Mouse (Mus musculus) thymus, adult 2 months (tissue): ENCODE data around the gene Atxn7l3b. TPM values are rescaled to one million over a fixed set of nuclear protein-coding genes. Genes with fewer than 3 reads are reported as not detected.

Experiments used
- DNase-seq: peaks from one replicate; pipeline ENCODE4 v3.0.0; 2021
- H3K27ac ChIP-seq: fragments of 200-500 bp; 2 replicates; pipeline ENCODE4 v1.5.1; 2012; ENCODE audit warnings: low read length, control low read depth; ENCODE audit not compliant: control insufficient read depth, insufficient read depth
- H3K27me3 ChIP-seq: fragments of 200-500 bp; 2 replicates; pipeline ENCODE4 v1.6.1; 2012; ENCODE audit warnings: mild to moderate bottlenecking, low read length, moderate library complexity, mixed read lengths; ENCODE audit not compliant: control insufficient read depth, insufficient read depth
- H3K36me3 ChIP-seq: fragments of 200-500 bp; 2 replicates; pipeline ENCODE4 v1.6.1; 2012; ENCODE audit warnings: mild to moderate bottlenecking, low read length, moderate library complexity; ENCODE audit not compliant: control insufficient read depth, insufficient read depth
- H3K4me1 ChIP-seq: fragments of 200-500 bp; replicated peaks from 2 replicates; pipeline ENCODE4 v1.6.1; 2012; ENCODE audit warnings: low read length; ENCODE audit not compliant: control insufficient read depth, insufficient read depth
- H3K4me3 ChIP-seq: fragments of 200-500 bp; 2 replicates; pipeline ENCODE4 v1.5.1; 2012; ENCODE audit warnings: mild to moderate bottlenecking, low read length, control low read depth, moderate library complexity; ENCODE audit not compliant: control insufficient read depth, insufficient read depth
- CTCF ChIP-seq: fragments of 200-500 bp; IDR thresholded peaks from 2 replicates; pipeline ENCODE4 v1.5.1; 2012; ENCODE audit warnings: mild to moderate bottlenecking, control low read depth, low read length, moderate library complexity, borderline replicate concordance; ENCODE audit not compliant: control insufficient read depth, poor library complexity, insufficient read depth; ENCODE audit errors: extremely low read depth
- POLR2A ChIP-seq: fragments of 200-500 bp; IDR thresholded peaks from 2 replicates; pipeline ENCODE4 v1.6.1; 2012; ENCODE audit warnings: mild to moderate bottlenecking, low read length, control low read depth, moderate library complexity; ENCODE audit not compliant: control insufficient read depth, poor library complexity, insufficient read depth; ENCODE audit errors: extremely low read depth
- whole genome bisulfite sequencing: fragments of 180-500 bp; shearing (Covaris S2); methylation state at CpG from one replicate; pipeline ENCODE4 v1.1.7; 2018; 5-methylcytosine and 5-hydroxymethylcytosine counted together
- polyA plus RNA-seq: library from polyadenylated mRNA; depleted of rRNA; stranded (reverse); fragments of >200 nt; gene quantifications from 2 replicates; pipeline ENCODE4 v1.2.3, GENCODE M21; 2012

The Atxn7l3b gene
- polyA plus RNA-seq, 1 experiment, result 31.8 TPM

- WGBS, result 60% methylated on average over 2 of the region's 2 CpGs
- DNase-seq, result no peak
- H3K27me3 ChIP-seq, result no peaks in the 10 kb centered on the region
- no peaks in the 10 kb centered on the region for H3K4me1 ChIP-seq
- no peak overlapping the region for H3K27ac ChIP-seq
- H3K36me3 ChIP-seq, result no peaks in the 10 kb centered on the region
- TF ChIP-seq POLR2A, result no peak
- TF ChIP-seq CTCF, result no peak
- H3K4me3 ChIP-seq, result no peak overlapping the region
Observed at GRCm38 (mm10) chr10:112954140-112954539, 25.3 kb upstream of the Atxn7l3b start.

GRCm38 (mm10) chr10:112948453-112948852 lies 19.7 kb upstream of the Atxn7l3b start:
- Histone ChIP-seq H3K27ac (no peak overlapping the region), H3K27me3 (no peaks in the 10 kb centered on the region), H3K4me1 (no peaks in the 10 kb centered on the region), H3K36me3 (no peaks in the 10 kb centered on the region), H3K4me3 (no peak overlapping the region)
- DNase-seq, result no peak
- WGBS, result 97% methylated on average over 3 of the region's 3 CpGs
- no peak for TF ChIP-seq CTCF
- no peak for TF ChIP-seq POLR2A

GRCm38 (mm10) chr10:112929222-112929615 lies 418 bp upstream of the Atxn7l3b start:
- TF ChIP-seq CTCF (no peak), POLR2A (no peak)
- DNase-seq, result no peak
- 49% methylated on average over 9 of the region's 9 CpGs for WGBS
- Histone ChIP-seq H3K36me3 (peaks cover 5% of the 10 kb centered on the region; the same call in 1 of the 2 replicates), H3K4me3 (peak overlapping the region; percentile 90), H3K4me1 (peaks cover 15% of the 10 kb centered on the region), H3K27ac (no peak overlapping the region), H3K27me3 (no peaks in the 10 kb centered on the region)

DNA sequence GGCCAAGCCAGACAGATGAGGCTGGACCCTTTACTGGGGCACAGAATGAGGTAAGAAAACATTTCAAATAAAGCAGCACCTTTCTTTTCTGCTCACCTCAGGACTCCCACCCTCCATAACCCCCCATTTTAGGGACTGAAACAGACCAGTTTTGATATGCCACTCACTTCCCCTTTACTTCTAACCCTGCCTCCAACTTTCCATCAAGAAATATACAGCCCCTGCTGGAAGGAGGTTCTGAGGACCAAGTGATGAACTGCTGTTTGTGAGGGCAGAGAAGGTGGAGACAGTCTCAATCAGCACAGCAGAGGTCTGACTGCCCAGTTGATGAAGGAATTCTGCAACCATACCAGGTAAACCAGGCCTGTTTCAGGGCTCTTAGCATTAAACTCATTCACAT lies 1.8 kb downstream of the Atxn7l3b start:
- Histone ChIP-seq H3K4me3 (no peak overlapping the region), H3K4me1 (peaks cover 15% of the 10 kb centered on the region), H3K27ac (no peak overlapping the region), H3K27me3 (no peaks in the 10 kb centered on the region), H3K36me3 (peaks cover 5% of the 10 kb centered on the region; the same call in 1 of the 2 replicates)
- DNase-seq, result no peak
- TF ChIP-seq CTCF, result no peak
- TF ChIP-seq POLR2A, result no peak

GRCm38 (mm10) chr10:112926271-112926670 lies 2.5 kb downstream of the Atxn7l3b start:
- TF ChIP-seq POLR2A (no peak), CTCF (no peak)
- no peak overlapping the region for H3K27ac ChIP-seq
- no peak overlapping the region for H3K4me3 ChIP-seq
- DNase-seq, result no peak
- H3K4me1 ChIP-seq, result peaks cover 15% of the 10 kb centered on the region
- WGBS, result 91% methylated on average over 2 of the region's 2 CpGs
- no peaks in the 10 kb centered on the region for H3K27me3 ChIP-seq
- peaks cover 5% of the 10 kb centered on the region; the same call in 1 of the 2 replicates for H3K36me3 ChIP-seq

DNA sequence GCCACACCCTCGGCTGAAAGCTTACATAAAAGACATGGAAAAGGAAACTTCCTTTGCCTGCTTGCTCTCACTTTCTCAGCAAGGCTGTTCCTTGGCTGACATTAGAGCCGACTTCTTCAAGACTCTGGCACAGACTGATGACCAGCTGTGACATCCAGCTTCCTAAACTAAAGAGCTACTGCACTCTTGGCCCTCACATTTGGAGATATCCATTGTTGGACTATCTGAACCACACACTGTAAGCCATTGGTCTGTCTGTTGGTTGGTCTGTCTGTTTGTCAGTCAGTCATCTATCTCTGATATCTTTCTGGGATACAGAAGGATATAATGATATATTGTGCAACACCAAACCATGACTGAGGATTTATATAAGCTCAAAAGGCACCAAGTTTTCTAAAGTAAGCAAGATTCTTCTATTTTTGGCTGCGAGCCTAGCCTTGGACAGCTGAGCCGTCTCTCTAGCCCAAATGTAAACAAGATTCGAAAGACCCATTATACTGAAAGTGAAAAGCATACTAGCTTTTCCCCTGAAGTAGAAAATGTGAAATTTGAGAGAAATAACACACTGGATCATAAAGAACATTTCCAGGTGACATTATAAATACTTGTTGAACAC lies 12.1 kb downstream of the Atxn7l3b start:
- Histone ChIP-seq H3K27me3 (no peaks in the 10 kb centered on the region), H3K36me3 (no peaks in the 10 kb centered on the region), H3K4me1 (no peaks in the 10 kb centered on the region), H3K4me3 (no peak overlapping the region), H3K27ac (no peak overlapping the region)
- TF ChIP-seq POLR2A, result no peak
- no peak for TF ChIP-seq CTCF
- WGBS, result 88% methylated on average over 5 of the region's 5 CpGs
- no peak for DNase-seq

- no peak overlapping the region for H3K4me3 ChIP-seq
- DNase-seq, result no peak
- TF ChIP-seq POLR2A, result no peak
- no peak for TF ChIP-seq CTCF
- H3K4me1 ChIP-seq, result no peaks in the 10 kb centered on the region
- no peaks in the 10 kb centered on the region for H3K36me3 ChIP-seq
- H3K27me3 ChIP-seq, result no peaks in the 10 kb centered on the region
- H3K27ac ChIP-seq, result no peak overlapping the region
- WGBS, result 95% methylated on average over 7 of the region's 7 CpGs
Observed at GRCm38 (mm10) chr10:112900243-112900642, 28.6 kb downstream of the Atxn7l3b start.
